ENCODE assay signal across 9 mouse cellular contexts in genomic region chr15:80012527-80013201, GRCm38 (mm10). TPM values are rescaled to one million over a fixed set of nuclear protein-coding genes. Genes with fewer than 3 reads are reported as not detected.
DNase-seq lines count a peak whose midpoint lies in the region; ATAC-seq and TF ChIP-seq lines count a peak whose summit lies in the region.
"Had no signal": no experiment of that assay in that cellular context is flagged by ENCODE, and none has a peak within 500 bp of the region (broad histone marks: within the 10 kb centered on the region; RNA-seq: fewer than 3 reads in every experiment).

No protein-coding gene starts in this region.

- TF ChIP-seq CTCF in spleen, adult 2 months (IDR thresholded peaks at IDR 0.05; ENCODE audit: extremely low read depth, insufficient read depth, insufficient read length, insufficient replicate concordance) = no peak
- no peak for TF ChIP-seq CTCF in kidney, postnatal 0 days (IDR thresholded peaks at IDR 0.05; ENCODE audit: low read depth)

- H3K27ac ChIP-seq in spleen, adult 2 months (ENCODE audit: insufficient read depth, low read length) = peak overlapping the region; percentile 2; the same call in 1 of the 2 replicates
- 0 out of 2 replicates have a peak overlapping the region, but pooled peaks have one; percentile 14 for H3K27ac ChIP-seq in embryonic facial prominence, embryonic 12.5 days
- peak overlapping the region in 1 of 2 experiments; percentile 33; a peak in 1 of 4 replicates for H3K27ac ChIP-seq in heart, embryonic 14.5 days (replicated peaks in 1 of 2; ENCODE audit: control insufficient read depth in 1 of 2, insufficient read depth in 1 of 2, low read depth in 2 of 2, low read length in 2 of 2)
- peak overlapping the region; percentile 85 for H3K27ac ChIP-seq in kidney, postnatal 0 days
- H3K27ac ChIP-seq in liver, embryonic 12.5 days = peak overlapping the region; percentile 30
- no peak overlapping the region for H3K27ac ChIP-seq in neural tube, embryonic 11.5 days (ENCODE audit: low read depth, low read length)

- H3K4me2 ChIP-seq in embryonic facial prominence, embryonic 12.5 days (replicated peaks) = peak overlapping the region; percentile 92
- peak overlapping the region; percentile 97 for H3K4me2 ChIP-seq in heart, embryonic 14.5 days (ENCODE audit: low read length)
- peak overlapping the region; percentile 74 for H3K4me2 ChIP-seq in kidney, postnatal 0 days (ENCODE audit: low read length)
- peak overlapping the region; percentile 79 for H3K4me2 ChIP-seq in liver, embryonic 12.5 days
- peak overlapping the region; percentile 94 for H3K4me2 ChIP-seq in neural tube, embryonic 11.5 days (ENCODE audit: low read depth)

- H3K4me1 ChIP-seq in spleen, adult 2 months (ENCODE audit: control insufficient read depth, insufficient read depth, insufficient read length) = peaks cover 10% of the 10 kb centered on the region; the same call in 1 of the 2 replicates
- peaks cover 32% of the 10 kb centered on the region for H3K4me1 ChIP-seq in embryonic facial prominence, embryonic 12.5 days
- peaks cover 6 to 33% of the 10 kb centered on the region in 2 experiments; a peak in 3 of 4 replicates for H3K4me1 ChIP-seq in heart, embryonic 14.5 days (ENCODE audit: control insufficient read depth in 2 of 2, insufficient read depth in 2 of 2, low read length in 2 of 2)
- peaks cover 24% of the 10 kb centered on the region; the same call in 1 of the 2 replicates for H3K4me1 ChIP-seq in kidney, postnatal 0 days (replicated peaks; ENCODE audit: insufficient read depth, low read length)
- H3K4me1 ChIP-seq in liver, embryonic 12.5 days = peaks cover 41% of the 10 kb centered on the region
- peaks cover 10% of the 10 kb centered on the region; the same call in 1 of the 2 replicates for H3K4me1 ChIP-seq in neural tube, embryonic 11.5 days (ENCODE audit: control insufficient read depth, insufficient read depth, low read length)

- no peaks in the 10 kb centered on the region for H3K36me3 ChIP-seq in spleen, adult 2 months (ENCODE audit: control insufficient read depth, insufficient read depth, low read length)
- no peaks in the 10 kb centered on the region for H3K36me3 ChIP-seq in embryonic facial prominence, embryonic 12.5 days
- H3K36me3 ChIP-seq in heart, embryonic 14.5 days (ENCODE audit: control insufficient read depth, insufficient read depth, low read length) = no peaks in the 10 kb centered on the region
- no peaks in the 10 kb centered on the region for H3K36me3 ChIP-seq in kidney, postnatal 0 days (ENCODE audit: insufficient read depth, low read length)
- no peaks in the 10 kb centered on the region for H3K36me3 ChIP-seq in liver, embryonic 12.5 days
- H3K36me3 ChIP-seq in neural tube, embryonic 11.5 days (ENCODE audit: control insufficient read depth, insufficient read depth, low read length) = no peaks in the 10 kb centered on the region

- H3K4me3 ChIP-seq in spleen, adult 2 months (ENCODE audit: extremely low read depth, insufficient read depth, insufficient read length) = peak overlapping the region; percentile 60
- peak overlapping the region; percentile 53 for H3K4me3 ChIP-seq in embryonic facial prominence, embryonic 12.5 days
- H3K4me3 ChIP-seq in heart, embryonic 14.5 days (ENCODE audit: control insufficient read depth in 1 of 2, insufficient read depth in 1 of 2, low read depth in 1 of 2, low read length in 2 of 2) = peak overlapping the region; percentile 54 to 62
- H3K4me3 ChIP-seq in kidney, postnatal 0 days (replicated peaks; ENCODE audit: low read depth, low read length) = peak overlapping the region; percentile 60
- H3K4me3 ChIP-seq in liver, embryonic 12.5 days = peak overlapping the region; percentile 58
- peak overlapping the region; percentile 57 for H3K4me3 ChIP-seq in neural tube, embryonic 11.5 days (ENCODE audit: low read depth, low read length)

- 2% methylated on average over 58 of the region's 60 CpGs for WGBS in spleen, adult 2 months
- WGBS in embryonic facial prominence, embryonic 12.5 days = under 1% methylated on average over 56 of the region's 60 CpGs
- WGBS in heart, embryonic 14.5 days = 1% methylated on average over 52 of the region's 60 CpGs
- whole genome bisulfite sequencing in kidney, postnatal 0 days = 1% methylated on average over 57 of the region's 60 CpGs
- 1% methylated on average over 56 of the region's 60 CpGs for WGBS in liver, embryonic 12.5 days (ENCODE audit: insufficient replicate concordance)
- under 1% methylated on average over 43 of the region's 60 CpGs for WGBS in neural tube, embryonic 11.5 days

- H3K27me3 ChIP-seq in spleen, adult 2 months (ENCODE audit: control insufficient read depth, insufficient read depth, low read length) = peaks cover 19% of the 10 kb centered on the region
- peaks cover 72% of the 10 kb centered on the region for H3K27me3 ChIP-seq in embryonic facial prominence, embryonic 12.5 days
- H3K27me3 ChIP-seq in heart, embryonic 14.5 days (ENCODE audit: control insufficient read depth, insufficient read depth, low read length) = peaks cover 60% of the 10 kb centered on the region
- H3K27me3 ChIP-seq in kidney, postnatal 0 days (ENCODE audit: insufficient read depth, low read length) = no peaks in the 10 kb centered on the region
- peaks cover 75% of the 10 kb centered on the region for H3K27me3 ChIP-seq in liver, embryonic 12.5 days (replicated peaks)
- peaks cover 62% of the 10 kb centered on the region for H3K27me3 ChIP-seq in neural tube, embryonic 11.5 days (ENCODE audit: control insufficient read depth, insufficient read depth, low read length)
- H3K27me3 ChIP-seq: Patski had no signal

- peak overlapping the region; percentile 56 for H3K9ac ChIP-seq in embryonic facial prominence, embryonic 12.5 days
- H3K9ac ChIP-seq in heart, embryonic 14.5 days (ENCODE audit: low read length) = peak overlapping the region; percentile 78
- peak overlapping the region; percentile 92 for H3K9ac ChIP-seq in kidney, postnatal 0 days (ENCODE audit: low read depth, low read length)
- H3K9ac ChIP-seq in liver, embryonic 12.5 days = peak overlapping the region; percentile 64
- peak overlapping the region; percentile 61 for H3K9ac ChIP-seq in neural tube, embryonic 11.5 days (ENCODE audit: low read length)

- DNase-seq in spleen, adult 2 months (ENCODE audit: low read depth in 1 of 2, low spot score in 2 of 2) = no peak
- no peak for DNase-seq in spleen, adult 18-20 months
- DNase-seq in kidney, postnatal 0 days (ENCODE audit: low spot score) = peak; percentile 58
- DNase-seq in neural tube, embryonic 11.5 days (ENCODE audit: low spot score) = peak; percentile 55
- DNase-seq in thymus, postnatal 36 days = peak; percentile 37 to 41

- H3K9me3 ChIP-seq in embryonic facial prominence, embryonic 12.5 days = no peaks in the 10 kb centered on the region
- H3K9me3 ChIP-seq in heart, embryonic 14.5 days (ENCODE audit: control insufficient read depth, low read length) = no peaks in the 10 kb centered on the region
- H3K9me3 ChIP-seq in kidney, postnatal 0 days (replicated peaks; ENCODE audit: low read length) = no peaks in the 10 kb centered on the region
- H3K9me3 ChIP-seq in liver, embryonic 12.5 days (replicated peaks) = no peaks in the 10 kb centered on the region
- no peaks in the 10 kb centered on the region for H3K9me3 ChIP-seq in neural tube, embryonic 11.5 days (ENCODE audit: control insufficient read depth, low read length)

- ATAC-seq in embryonic facial prominence, embryonic 12.5 days (ENCODE audit: insufficient number of reproducible peaks, insufficient read depth, low FRiP score, low TSS enrichment) = no peak
- no peak for ATAC-seq in heart, embryonic 14.5 days (ENCODE audit: insufficient number of reproducible peaks, insufficient read depth, low FRiP score, low read depth)
- peak; percentile 68 for ATAC-seq in kidney, postnatal 0 days (replicated peaks; ENCODE audit: low FRiP score, low read depth)
- ATAC-seq in liver, embryonic 12.5 days = peak; percentile 22; the same call in 1 of the 2 replicates
- ATAC-seq in neural tube, embryonic 11.5 days (ENCODE audit: insufficient read depth, low FRiP score, low TSS enrichment) = peak; percentile 45; the same call in 1 of the 2 replicates

- no peak for TF ChIP-seq POLR2A in spleen, adult 2 months (IDR thresholded peaks at IDR 0.05; ENCODE audit: low read depth, low read length)

RNA-seq across cellular contexts. Expression of gene Pdgfb, which starts 2.1 kb away (rescaled TPM):
- polyA plus RNA-seq in spleen, adult 2 months (2012; rRNA removed) = 14.5 and 17.5 TPM in 2 replicates
- polyA plus RNA-seq in embryonic facial prominence, embryonic 12.5 days (2016; fragmentation: Nextera tagmentation; extraction: Ambion mirVana) = 3.2 and 3.4 TPM in 2 replicates
- polyA plus RNA-seq in heart, embryonic 14.5 days (2014; fragmentation: Nextera tagmentation; extraction: Ambion mirVana) = 4.9 and 5.2 TPM in 2 replicates
- 6.5 and 6.8 TPM in 2 replicates for polyA plus RNA-seq in kidney, postnatal 0 days (2015; fragmentation: Nextera tagmentation; extraction: Ambion mirVana)
- 1.6 and 2.2 TPM in 2 replicates for polyA plus RNA-seq in liver, embryonic 12.5 days (2016; fragmentation: Nextera tagmentation; extraction: Ambion mirVana)
- 2.2 and 3.8 TPM in 2 replicates for polyA plus RNA-seq in neural tube, embryonic 11.5 days (2014; fragmentation: Nextera tagmentation; extraction: Ambion mirVana)

RNA-seq across cellular contexts. Expression of gene Cbx7, which starts 41.7 kb away (rescaled TPM):
- 82.9 and 95.8 TPM in 2 replicates for polyA plus RNA-seq in spleen, adult 2 months (2012; rRNA removed)
- polyA plus RNA-seq in embryonic facial prominence, embryonic 12.5 days (2016; fragmentation: Nextera tagmentation; extraction: Ambion mirVana) = 1.9 and 3.2 TPM in 2 replicates
- polyA plus RNA-seq in heart, embryonic 14.5 days (2014; fragmentation: Nextera tagmentation; extraction: Ambion mirVana) = 0.78 and 1.5 TPM in 2 replicates
- polyA plus RNA-seq in kidney, postnatal 0 days (2015; fragmentation: Nextera tagmentation; extraction: Ambion mirVana) = 4.5 and 4.6 TPM in 2 replicates
- polyA plus RNA-seq in liver, embryonic 12.5 days (2016; fragmentation: Nextera tagmentation; extraction: Ambion mirVana) = 1.8 and 2.0 TPM in 2 replicates
- 1.3 and 1.8 TPM in 2 replicates for polyA plus RNA-seq in neural tube, embryonic 11.5 days (2014; fragmentation: Nextera tagmentation; extraction: Ambion mirVana)

Comparison
In these comparisons a context has a peak if more than half of its experiments do, and no peak if none do; other contexts are left out.
1. DNase-seq: peak in kidney, postnatal 0 days (single experiment), neural tube, embryonic 11.5 days (single experiment) and thymus, postnatal 36 days (2 of 2); none in spleen, adult 2 months (0 of 2) and spleen, adult 18-20 months (0 of 2).
2. ATAC-seq: peak in kidney, postnatal 0 days (single experiment), liver, embryonic 12.5 days (single experiment) and neural tube, embryonic 11.5 days (single experiment); none in embryonic facial prominence, embryonic 12.5 days (single experiment) and heart, embryonic 14.5 days (single experiment).
3. RNA of gene Cbx7, which starts 41.7 kb away (polyA plus RNA-seq): 82.9 to 95.8 TPM in spleen, adult 2 months; 4.5 to 4.6 TPM in kidney, postnatal 0 days, 1.9 to 3.2 TPM in embryonic facial prominence, embryonic 12.5 days, 1.8 to 2.0 TPM in liver, embryonic 12.5 days, 1.3 to 1.8 TPM in neural tube, embryonic 11.5 days and 0.78 to 1.5 TPM in heart, embryonic 14.5 days; every median in the first group is over 10 times any median in the second.
4. Peak in every context shown above with its lines, with median percentiles within 50 percentile points of each other: H3K4me3 ChIP-seq, H3K4me2 ChIP-seq and H3K9ac ChIP-seq.